Mouse (Mus musculus): ENCODE measurements around the gene Atp1a2. TPM values are rescaled to one million over a fixed set of nuclear protein-coding genes. Genes with fewer than 3 reads are reported as not detected.

Gene Atp1a2
- 111 and 114 TPM in 2 replicates for polyA plus RNA-seq (2012; rRNA removed)

DNA sequence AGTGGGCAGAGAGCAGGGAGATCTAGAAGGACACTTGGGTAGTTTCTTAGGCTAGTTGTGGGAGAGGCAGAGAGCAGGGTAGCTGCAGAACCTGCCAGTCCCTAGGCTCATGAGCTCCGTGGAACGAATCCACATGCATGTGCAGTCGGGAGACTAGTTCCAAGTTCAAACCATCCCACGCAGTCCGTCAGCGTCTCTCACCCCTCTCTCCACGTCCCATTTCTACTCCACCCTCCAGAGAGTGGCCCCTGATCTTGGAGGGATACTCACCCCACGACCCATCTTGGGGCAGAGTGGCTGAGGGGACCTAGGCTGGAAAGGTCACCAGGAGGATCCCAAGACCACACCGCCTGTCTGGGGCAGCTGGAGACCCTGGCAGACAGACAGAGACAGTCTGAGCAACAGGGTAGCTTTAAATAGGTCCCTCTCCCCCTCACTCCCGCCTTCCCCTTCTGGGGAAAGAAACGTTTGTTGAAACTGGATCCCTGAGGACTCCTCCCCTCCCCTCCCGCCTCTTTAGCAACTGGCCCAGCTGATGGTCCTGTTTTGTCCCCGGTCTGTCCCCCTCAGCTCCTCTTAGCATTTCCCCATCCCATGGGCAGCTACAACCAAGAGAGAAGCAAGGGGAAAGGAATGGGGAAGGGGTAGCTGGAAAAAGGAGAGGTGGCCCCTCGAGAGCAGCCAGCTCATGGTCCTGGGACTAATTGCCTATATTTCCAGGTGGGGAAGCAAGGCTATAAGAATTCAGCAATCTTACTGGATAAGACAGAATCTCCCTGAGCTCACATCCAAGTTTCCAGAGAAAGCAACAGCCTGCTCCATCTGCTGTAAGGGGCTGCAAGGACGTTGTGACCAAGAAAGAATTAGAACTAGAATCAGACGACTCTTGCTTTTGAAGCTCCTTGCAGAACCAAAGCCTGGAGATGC is at the start of gene Atp1a2:
Gene Atp1a2 (minus strand): TSS at position 454 of the 927 bp plus-strand sequence.

DNA sequence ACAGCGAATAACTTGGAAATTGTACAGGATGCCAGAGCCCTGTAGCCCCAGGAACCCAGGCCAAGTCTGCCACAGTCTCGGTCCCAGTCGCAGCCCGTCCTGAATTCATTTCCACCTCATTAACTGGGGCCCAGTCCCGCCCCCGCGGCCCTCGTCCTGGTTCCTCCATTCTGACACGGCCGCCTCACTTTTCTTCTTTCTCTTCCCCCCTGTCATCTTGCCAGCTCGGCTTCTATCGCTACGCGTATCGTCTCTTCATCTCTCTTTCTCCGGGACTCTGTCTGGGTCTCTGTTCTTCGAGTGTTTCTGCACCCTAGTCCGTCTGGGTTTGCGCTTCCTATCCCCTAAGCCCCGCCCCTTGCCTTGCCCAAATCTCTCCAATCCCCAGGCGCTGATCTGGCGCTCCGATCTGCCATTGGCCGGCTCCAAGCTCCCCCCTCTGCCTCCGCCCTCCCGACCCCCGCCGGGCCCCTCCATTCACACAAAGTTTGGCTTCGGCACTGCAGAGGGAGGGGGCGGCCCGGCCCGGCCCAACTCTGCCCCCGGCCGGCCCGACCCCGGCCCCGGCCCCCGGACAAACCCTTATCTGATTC is 43.0 kb upstream of the Atp1a2 start, which contains the start of gene Kcnj10:
Gene Kcnj10 (plus strand): TSS at position 482 of the 593 bp plus-strand sequence.

DNA sequence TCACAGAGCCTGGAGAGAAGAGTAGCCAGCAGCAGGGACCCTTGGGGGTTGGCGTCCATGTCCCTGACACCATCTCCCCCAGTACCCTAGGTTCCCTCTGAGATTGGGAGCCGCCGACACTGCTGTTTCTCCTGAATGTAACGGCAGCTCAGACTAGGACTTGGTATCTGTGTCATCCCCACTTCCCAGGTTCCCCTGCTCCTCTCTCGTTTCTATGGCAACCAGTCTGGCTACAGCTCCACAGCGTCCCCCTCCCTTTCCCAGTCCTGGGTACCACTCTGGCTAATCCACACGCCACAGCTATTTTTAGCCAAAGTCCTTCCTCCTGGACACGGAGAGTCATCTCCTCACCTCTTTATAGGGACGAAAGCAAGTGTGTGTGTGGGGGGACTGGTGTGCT is 31.3 kb upstream of the Atp1a2 start, which contains the start of gene Kcnj9:
Gene Kcnj9 (minus strand): TSS at position 188 of the 400 bp plus-strand sequence.

DNA sequence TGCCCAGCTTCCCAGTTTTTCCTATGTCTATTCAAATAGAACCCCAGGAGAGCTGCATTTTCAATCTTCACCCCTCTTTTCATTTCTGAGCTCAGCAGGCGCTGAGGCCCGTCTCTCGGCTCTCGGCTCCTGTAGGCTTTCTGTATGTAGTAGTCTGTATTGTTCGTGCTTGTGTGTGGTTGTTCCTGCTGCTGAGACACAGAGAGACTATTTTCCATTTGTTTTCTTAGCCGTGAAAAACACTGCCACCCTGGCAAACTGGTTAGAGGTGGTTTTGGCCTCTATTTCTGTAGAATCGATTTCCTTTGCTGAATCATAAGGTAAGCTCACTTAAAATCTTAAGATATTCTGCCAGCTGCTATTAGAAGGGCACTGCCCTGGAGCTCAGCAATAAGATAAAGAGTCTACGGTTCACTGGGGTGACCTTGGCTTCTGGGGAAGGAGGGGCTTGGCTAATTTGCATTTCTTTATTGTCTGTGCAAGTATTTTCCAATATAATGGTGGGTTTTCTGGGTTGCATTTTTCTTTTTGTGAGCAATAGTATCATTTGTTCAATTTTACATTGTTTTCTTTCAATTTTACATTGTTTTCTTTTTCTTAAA is 36.3 kb downstream of the Atp1a2 start, which contains the start of gene Igsf8:
Gene Igsf8 (plus strand): TSS at position 165 of the 602 bp plus-strand sequence.

DNA sequence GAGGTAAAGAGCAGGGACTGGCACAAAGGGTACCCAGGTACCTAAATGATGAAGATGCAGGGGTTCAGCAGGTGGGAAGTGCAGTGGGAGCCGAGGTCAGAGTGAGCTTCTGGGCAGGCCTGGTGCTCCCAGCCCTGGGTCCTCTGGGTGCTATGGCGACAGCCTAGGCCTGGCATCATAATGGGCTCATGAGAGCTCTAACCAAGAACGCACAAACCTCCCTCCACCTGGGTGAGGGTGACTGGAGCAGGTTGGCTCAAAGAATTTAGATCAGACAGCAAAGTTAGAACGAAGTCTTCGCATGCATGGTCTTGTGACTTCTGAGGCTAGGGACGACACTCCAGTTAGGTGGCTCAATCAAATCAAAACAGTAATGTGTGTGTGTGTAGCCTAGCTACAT is 39.5 kb downstream of the Atp1a2 start, which contains the start of gene Atp1a4:
Gene Atp1a4 (minus strand): TSS at position 101 of the 400 bp plus-strand sequence.

Other genes with a start within 250 kb of the Atp1a2 start
- gene Nhlh1, start 240.5 kb downstream of the Atp1a2 start, polyA plus RNA-seq (2012; rRNA removed), result 1.7 and 3.4 TPM in 2 replicates
- 96.4 and 100 TPM in 2 replicates for gene Copa, start 215.5 kb downstream of the Atp1a2 start, polyA plus RNA-seq (2012; rRNA removed)
- 100 and 107 TPM in 2 replicates for gene Ncstn, start 215.3 kb downstream of the Atp1a2 start, polyA plus RNA-seq (2012; rRNA removed)
- gene Pex19, start 171.3 kb downstream of the Atp1a2 start, polyA plus RNA-seq (2012; rRNA removed), result 92.1 and 95.3 TPM in 2 replicates
- gene Dcaf8, start 150.0 kb downstream of the Atp1a2 start, polyA plus RNA-seq (2012; rRNA removed), result 66.5 and 69.7 TPM in 2 replicates
- 369 and 373 TPM in 2 replicates for gene Pea15a, start 91.3 kb downstream of the Atp1a2 start, polyA plus RNA-seq (2012; rRNA removed)
- 3.2 and 11.4 TPM in 2 replicates for gene Casq1, start 78.2 kb downstream of the Atp1a2 start, polyA plus RNA-seq (2012; rRNA removed)
- 0.07 and 0.09 TPM in 2 replicates for gene Atp1a4, start 39.6 kb downstream of the Atp1a2 start, polyA plus RNA-seq (2012; rRNA removed)
- gene Igsf8, start 36.4 kb downstream of the Atp1a2 start, polyA plus RNA-seq (2012; rRNA removed), result 112 and 125 TPM in 2 replicates
- 11.7 and 11.8 TPM in 2 replicates for gene Kcnj9, start 31.3 kb upstream of the Atp1a2 start, polyA plus RNA-seq (2012; rRNA removed)
- 5.3 and 7.0 TPM in 2 replicates for gene Kcnj10, start 43.1 kb upstream of the Atp1a2 start, polyA plus RNA-seq (2012; rRNA removed)
- 6.8 and 6.9 TPM in 2 replicates for gene Pigm, start 78.5 kb upstream of the Atp1a2 start, polyA plus RNA-seq (2012; rRNA removed)
- gene Slamf9, start 177.3 kb upstream of the Atp1a2 start, polyA plus RNA-seq (2012; rRNA removed), result 0.22 and 0.28 TPM in 2 replicates
- 96.6 and 120 TPM in 2 replicates for gene Igsf9, start 183.7 kb upstream of the Atp1a2 start, polyA plus RNA-seq (2012; rRNA removed)
- 40.9 and 43.4 TPM in 2 replicates for gene Tagln2, start 202.0 kb upstream of the Atp1a2 start, polyA plus RNA-seq (2012; rRNA removed)
- gene Cfap45, start 222.7 kb upstream of the Atp1a2 start, polyA plus RNA-seq (2012; rRNA removed), result 3.7 and 3.9 TPM in 2 replicates

All from central nervous system, embryonic 18 days (tissue).